Mouse (Mus musculus): Measurements from ENCODE around the gene Magi1.

DNA sequence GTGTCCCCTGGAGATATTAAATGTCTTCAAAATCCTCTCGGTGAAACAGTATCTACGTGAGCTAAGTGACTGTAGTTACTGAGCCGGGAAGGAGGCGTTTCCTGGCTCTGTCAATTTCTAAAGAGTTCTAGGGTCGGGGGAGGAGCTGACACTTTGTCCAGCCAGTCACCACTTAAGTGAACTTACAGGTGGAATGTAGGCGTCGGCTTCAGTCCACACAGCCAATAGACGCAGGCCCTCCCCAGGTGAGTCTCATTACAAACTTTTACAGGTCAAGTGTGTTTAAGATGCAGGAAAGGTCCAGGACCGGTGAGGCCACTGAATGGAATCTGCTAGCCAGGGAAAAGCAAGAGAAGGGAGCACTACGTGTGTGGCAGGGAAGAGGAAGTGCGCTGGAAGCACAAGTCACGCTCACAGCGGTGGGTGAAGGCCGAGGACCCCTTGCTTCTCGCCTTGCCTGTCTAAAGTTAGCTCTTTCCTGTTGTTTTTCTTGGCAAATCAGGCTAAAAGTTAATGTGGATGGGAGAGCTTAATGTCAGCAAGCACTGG is 556.0 kb downstream of the Magi1 start:
- TF ChIP-seq POLR2A (IDR thresholded peaks at IDR 0.05; ENCODE audit: extremely low read depth, insufficient read depth, low read length) (no peak), CTCF (IDR thresholded peaks at IDR 0.05; ENCODE audit: low read depth, low read length) (no peak)
